29 mouse cellular contexts compared by ENCODE assay signal in the genomic region with DNA sequence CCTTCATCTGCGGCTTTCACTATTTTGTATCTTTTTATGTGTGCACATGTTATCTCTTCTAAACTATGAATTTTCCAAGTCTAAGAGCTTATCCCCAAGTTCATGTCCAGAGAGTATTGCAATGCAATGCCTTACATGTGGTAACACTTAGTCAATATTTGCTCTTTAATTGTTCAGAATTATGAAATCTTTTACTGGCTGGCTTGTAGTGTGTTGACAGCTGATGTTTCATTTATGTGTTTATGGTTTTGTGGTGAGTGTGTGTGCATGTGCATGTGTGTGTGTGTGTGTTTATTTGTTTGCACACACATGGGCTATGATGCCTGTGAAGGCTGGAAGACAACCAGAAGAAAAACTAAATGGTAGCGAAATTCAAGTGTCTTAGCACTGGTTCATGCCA. TPM values are rescaled to one million over a fixed set of nuclear protein-coding genes. Genes with fewer than 3 reads are reported as not detected.
A peak's percentile ranks its signal among the peaks of the same experiment; 100 is the strongest.
DNase-seq lines count a peak whose midpoint lies in the region; ATAC-seq and TF ChIP-seq lines count a peak whose summit lies in the region.
"Had no signal": no experiment of that assay in that cellular context is flagged by ENCODE, and none has a peak within 500 bp of the region (broad histone marks: within the 10 kb centered on the region; RNA-seq: fewer than 3 reads in every experiment).

No protein-coding gene starts in this region.

- H3K4me1 ChIP-seq in lung, postnatal 0 days (ENCODE audit: insufficient read depth, low read depth, low read length): no peaks in the 10 kb centered on the region
- H3K4me1 ChIP-seq in lung, adult 2 months (ENCODE audit: control insufficient read depth, insufficient read depth, low read length): no peaks in the 10 kb centered on the region
- H3K4me1 ChIP-seq: embryonic facial prominence, embryonic 13.5 days; embryonic facial prominence, embryonic 15.5 days; forebrain, embryonic 10.5 days; forebrain, embryonic 12.5 days had no signal

- H3K4me3 ChIP-seq in lung, postnatal 0 days (ENCODE audit: low read depth, low read length): no peak overlapping the region
- no peak overlapping the region for H3K4me3 ChIP-seq in lung, adult 2 months (replicated peaks; ENCODE audit: extremely low read depth, low read depth, low read length)
- H3K4me3 ChIP-seq: embryonic facial prominence, embryonic 13.5 days; embryonic facial prominence, embryonic 15.5 days; erythroblast, embryonic 14.5 days; forebrain, embryonic 10.5 days; forebrain, embryonic 12.5 days had no signal

- no peak for TF ChIP-seq POLR2A in lung, adult 2 months (IDR thresholded peaks at IDR 0.05; ENCODE audit: borderline replicate concordance, extremely low read depth, low read depth, low read length)

- TF ChIP-seq EP300 in lung, postnatal 0 days (IDR thresholded peaks at IDR 0.05): no peak

- peak; percentile 40; the same call in 1 of the 2 replicates for ATAC-seq in lung, postnatal 0 days
- no peak for ATAC-seq in megakaryocyte, adult 5-6 weeks (ENCODE audit: poor library complexity, severe bottlenecking)
- ATAC-seq: CD4-positive, CD25-positive, alpha-beta regulatory T cell, adult 4 months; forebrain, embryonic 14.5 days; forebrain, embryonic 16.5 days had no signal

- no peaks in the 10 kb centered on the region for H3K27me3 ChIP-seq in lung, postnatal 0 days (replicated peaks; ENCODE audit: insufficient read depth, low read length)
- H3K27me3 ChIP-seq: CH12.LX; embryonic facial prominence, embryonic 13.5 days; embryonic facial prominence, embryonic 15.5 days; forebrain, embryonic 12.5 days had no signal

- peak; percentile 56 for DNase-seq in lung, postnatal 0 days (ENCODE audit: low spot score)
- no peak for DNase-seq in lung, adult 2 months
- DNase-seq in NIH3T3 (ENCODE audit: low read depth): peak; percentile 78
- peak; percentile 25 for DNase-seq in skeletal muscle tissue, adult 2 months (ENCODE audit: low read depth, low spot score)
- DNase-seq in left cerebral cortex, adult 9 months (ENCODE audit: low spot score in 2 of 2): no peak
- DNase-seq: adrenal gland, adult 8-10 months; adrenal gland, postnatal 14 days; adrenal gland, postnatal 36 days; B cell, adult 2 months; cerebellum, adult 18-20 months; cerebellum, adult 8-10 months; cerebellum, adult 9-11 months; cerebellum, postnatal 14 days; cerebellum, postnatal 36 days; embryo, embryonic 11 days had no signal

- no peak overlapping the region for H3K27ac ChIP-seq in lung, postnatal 0 days (ENCODE audit: low read length)
- H3K27ac ChIP-seq: embryonic facial prominence, embryonic 13.5 days; embryonic facial prominence, embryonic 15.5 days; forebrain, embryonic 10.5 days; forebrain, embryonic 12.5 days had no signal

- H3K9me3 ChIP-seq in lung, postnatal 0 days (ENCODE audit: low read length): no peaks in the 10 kb centered on the region
- H3K9me3 ChIP-seq: embryonic facial prominence, embryonic 13.5 days; embryonic facial prominence, embryonic 15.5 days; forebrain, embryonic 10.5 days; forebrain, embryonic 12.5 days had no signal

- H3K9ac ChIP-seq in lung, postnatal 0 days (replicated peaks; ENCODE audit: low read depth): no peak overlapping the region
- H3K9ac ChIP-seq: embryonic facial prominence, embryonic 13.5 days; embryonic facial prominence, embryonic 15.5 days; forebrain, embryonic 12.5 days had no signal

- WGBS in lung, postnatal 0 days: 69% methylated on average over 2 of the region's 2 CpGs
- WGBS in lung, adult 2 months: 70% methylated on average over 2 of the region's 2 CpGs

- no peak for TF ChIP-seq CTCF in lung, postnatal 0 days (IDR thresholded peaks at IDR 0.05)
- TF ChIP-seq CTCF in lung, adult 2 months (IDR thresholded peaks at IDR 0.05; ENCODE audit: insufficient read depth, low read length): no peak

- H3K4me2 ChIP-seq in lung, postnatal 0 days (replicated peaks; ENCODE audit: low read depth, low read length): no peak overlapping the region
- H3K4me2 ChIP-seq: embryonic facial prominence, embryonic 13.5 days; embryonic facial prominence, embryonic 15.5 days; forebrain, embryonic 12.5 days had no signal

- H3K36me3 ChIP-seq in lung, postnatal 0 days (ENCODE audit: insufficient read depth, low read length): no peaks in the 10 kb centered on the region
- H3K36me3 ChIP-seq: embryonic facial prominence, embryonic 13.5 days; embryonic facial prominence, embryonic 15.5 days; forebrain, embryonic 10.5 days; forebrain, embryonic 12.5 days; G1E had no signal

RNA-seq across cellular contexts. Expression of a gene that starts 1.9 kb away (rescaled TPM):
- polyA plus RNA-seq in lung, postnatal 0 days (2015; fragmentation: Nextera tagmentation; extraction: Ambion mirVana): 0.07 TPM in 1 of 2 replicates, not detected in the other
- 0.11 TPM in 1 of 2 replicates, not detected in the other for polyA plus RNA-seq in lung, adult 2 months (2012; rRNA removed)
- not detected in 2 replicates for total RNA-seq in megakaryocyte, adult 5-6 weeks (2015)
- total RNA-seq in megakaryocyte, adult 5-6 weeks (2017): not detected in 2 replicates
- total RNA-seq: CH12.LX; common myeloid progenitor, adult 5-6 weeks had no signal
- polyA plus RNA-seq: CD4-positive, CD25-positive, alpha-beta regulatory T cell, adult 4 months; erythroblast, embryonic 14.5 days; G1E had no signal

RNA-seq across cellular contexts. Expression of a gene that starts 35.2 kb away (rescaled TPM):
- not detected in 2 replicates for polyA plus RNA-seq in lung, postnatal 0 days (2015; fragmentation: Nextera tagmentation; extraction: Ambion mirVana)
- polyA plus RNA-seq in lung, adult 2 months (2012; rRNA removed): not detected in 2 replicates
- not detected in 2 replicates for total RNA-seq in megakaryocyte, adult 5-6 weeks (2015)
- total RNA-seq in megakaryocyte, adult 5-6 weeks (2017): not detected in 2 replicates
- total RNA-seq: adrenal gland, adult 18-20 months; adrenal gland, adult 8-10 months; adrenal gland, postnatal 14 days; adrenal gland, postnatal 36 days; CH12.LX; common myeloid progenitor, adult 5-6 weeks had no signal
- polyA plus RNA-seq: CD4-positive, CD25-positive, alpha-beta regulatory T cell, adult 4 months; erythroblast, embryonic 14.5 days; forebrain, embryonic 10.5 days; forebrain, embryonic 14.5 days; forebrain, embryonic 16.5 days; G1E had no signal

RNA-seq across cellular contexts. Expression of a gene that starts 50.9 kb away (rescaled TPM):
- polyA plus RNA-seq in lung, postnatal 0 days (2015; fragmentation: Nextera tagmentation; extraction: Ambion mirVana): not detected in 2 replicates
- polyA plus RNA-seq in lung, adult 2 months (2012; rRNA removed): not detected in 2 replicates
- total RNA-seq in megakaryocyte, adult 5-6 weeks (2015): not detected in 2 replicates
- not detected in 2 replicates for total RNA-seq in megakaryocyte, adult 5-6 weeks (2017)
- total RNA-seq: adrenal gland, adult 18-20 months; adrenal gland, adult 8-10 months; adrenal gland, postnatal 14 days; adrenal gland, postnatal 36 days; CH12.LX; common myeloid progenitor, adult 5-6 weeks had no signal
- polyA plus RNA-seq: CD4-positive, CD25-positive, alpha-beta regulatory T cell, adult 4 months; embryonic facial prominence, embryonic 11.5 days; embryonic facial prominence, embryonic 13.5 days; embryonic facial prominence, embryonic 15.5 days; erythroblast, embryonic 14.5 days; forebrain, embryonic 10.5 days; forebrain, embryonic 12.5 days; forebrain, embryonic 14.5 days; forebrain, embryonic 16.5 days; G1E had no signal

Comparison
In these comparisons a context has a peak if more than half of its experiments do, and no peak if none do; other contexts are left out.
1. DNase-seq: peak in lung, postnatal 0 days (single experiment), NIH3T3 (single experiment) and skeletal muscle tissue, adult 2 months (single experiment); none in lung, adult 2 months (single experiment) and left cerebral cortex, adult 9 months (0 of 2).